In genomic region chr9:72458233-72458632, GRCm38 (mm10) we compare ENCODE assay signal across 9 mouse cellular contexts. TPM values are rescaled to one million over a fixed set of nuclear protein-coding genes. Genes with fewer than 3 reads are reported as not detected.
DNase-seq lines count a peak whose midpoint lies in the region; ATAC-seq and TF ChIP-seq lines count a peak whose summit lies in the region.
"Had no signal": no experiment of that assay in that cellular context is flagged by ENCODE, and none has a peak within 500 bp of the region (broad histone marks: within the 10 kb centered on the region; RNA-seq: fewer than 3 reads in every experiment).

No protein-coding gene starts in this region.

- H3K27ac ChIP-seq in MEL (ENCODE audit: control insufficient read depth, low read depth, low read length): no peak overlapping the region
- no peak overlapping the region for H3K27ac ChIP-seq in bone marrow macrophage, adult 2 months (ENCODE audit: insufficient read depth, low read depth, low read length)
- no peak overlapping the region for H3K27ac ChIP-seq in hindbrain, embryonic 11.5 days (ENCODE audit: low read depth, low read length)
- H3K27ac ChIP-seq: lung, embryonic 15.5 days had no signal

- no peaks in the 10 kb centered on the region for H3K9me3 ChIP-seq in MEL (replicated peaks; ENCODE audit: insufficient read depth, low read length)
- H3K9me3 ChIP-seq in hindbrain, embryonic 11.5 days (ENCODE audit: control insufficient read depth, low read length): no peaks in the 10 kb centered on the region
- H3K9me3 ChIP-seq: lung, embryonic 15.5 days had no signal

- no peak for ATAC-seq in hindbrain, embryonic 11.5 days (ENCODE audit: low FRiP score)

- peaks cover 11 to 20% of the 10 kb centered on the region in 2 experiments for H3K4me1 ChIP-seq in MEL (ENCODE audit: control insufficient read depth in 1 of 2, insufficient read depth in 2 of 2, low read length in 2 of 2)
- peaks cover 6% of the 10 kb centered on the region for H3K4me1 ChIP-seq in bone marrow macrophage, adult 2 months (ENCODE audit: control insufficient read depth, insufficient read depth, low read length)
- H3K4me1 ChIP-seq in hindbrain, embryonic 11.5 days (replicated peaks; ENCODE audit: control insufficient read depth, insufficient read depth, low read length): no peaks in the 10 kb centered on the region
- H3K4me1 ChIP-seq: lung, embryonic 15.5 days had no signal

- peak; percentile 89 for DNase-seq in MEL (ENCODE audit: low read depth, low spot score)
- peak; percentile 49 for DNase-seq in fibroblast of lung, adult 2 months (ENCODE audit: low read depth)
- peak; percentile 74 for DNase-seq in hindbrain, embryonic 11.5 days (ENCODE audit: low spot score)
- DNase-seq in layer of hippocampus, postnatal 10 days (ENCODE audit: low spot score in 2 of 2): peak; percentile 75 to 78
- peak; percentile 74 for DNase-seq in lung, postnatal 14 days
- peak; percentile 79 to 82 for DNase-seq in right cerebral cortex, adult 2 months (ENCODE audit: low spot score in 2 of 2)
- DNase-seq in yolk sac, embryonic 10.5 days (ENCODE audit: low spot score): peak; percentile 27

- peak in 1 of 2 experiments; percentile 18; a peak in 1 of 4 replicates for TF ChIP-seq EP300 in MEL (IDR thresholded peaks at IDR 0.05; ENCODE audit: low read depth in 1 of 2, low read length in 2 of 2)

- H3K36me3 ChIP-seq in MEL (ENCODE audit: control insufficient read depth in 1 of 2, insufficient read depth in 2 of 2, low read length in 2 of 2): peaks cover 32 to 36% of the 10 kb centered on the region in 2 experiments
- H3K36me3 ChIP-seq in hindbrain, embryonic 11.5 days (ENCODE audit: control insufficient read depth, insufficient read depth, low read length): no peaks in the 10 kb centered on the region

- 28% methylated on average over 5 of the region's 5 CpGs for WGBS in hindbrain, embryonic 11.5 days

- no peaks in the 10 kb centered on the region for H3K27me3 ChIP-seq in MEL (ENCODE audit: control insufficient read depth in 1 of 2, insufficient read depth in 2 of 2, low read length in 2 of 2)
- H3K27me3 ChIP-seq in hindbrain, embryonic 11.5 days (ENCODE audit: control insufficient read depth, insufficient read depth, low read length): no peaks in the 10 kb centered on the region
- H3K27me3 ChIP-seq: lung, embryonic 15.5 days had no signal

- peak; percentile 84 to 96 (median 90) for TF ChIP-seq CTCF in MEL (IDR thresholded peaks at IDR 0.05 in 2 of 3, conservative IDR thresholded peaks at IDR 0.05 in 1 of 3; ENCODE audit: control insufficient read depth in 1 of 3, insufficient read depth in 1 of 3, low read depth in 2 of 3, low read length in 3 of 3, poor library complexity in 1 of 3, severe bottlenecking in 1 of 3)
- TF ChIP-seq CTCF in bone marrow macrophage, adult 2 months (IDR thresholded peaks at IDR 0.05; ENCODE audit: low read depth, low read length): peak; percentile 66

- no peak for TF ChIP-seq POLR2A in MEL (IDR thresholded peaks at IDR 0.05; ENCODE audit: control insufficient read depth in 1 of 2, insufficient read depth in 1 of 2, low read depth in 1 of 2, low read length in 2 of 2, poor library complexity in 1 of 2)
- no peak for TF ChIP-seq POLR2A in bone marrow macrophage, adult 2 months (IDR thresholded peaks at IDR 0.05; ENCODE audit: borderline replicate concordance, low read depth, low read length)

- H3K79me2 ChIP-seq in MEL (ENCODE audit: control insufficient read depth, insufficient read depth, low read length, poor library complexity): peaks cover 3% of the 10 kb centered on the region

- TF ChIP-seq RAD21 in MEL (IDR thresholded peaks at IDR 0.05; ENCODE audit: low read depth, low read length): peak; percentile 94

- no peak overlapping the region for H3K9ac ChIP-seq in MEL (ENCODE audit: control insufficient read depth, low read depth, low read length, poor library complexity, severe bottlenecking)
- H3K9ac ChIP-seq in hindbrain, embryonic 11.5 days (ENCODE audit: low read depth, low read length): no peak overlapping the region
- H3K9ac ChIP-seq: lung, embryonic 15.5 days had no signal

- H3K4me3 ChIP-seq in MEL (ENCODE audit: control insufficient read depth in 1 of 2, insufficient read depth in 1 of 2, low read depth in 2 of 2, low read length in 2 of 2): no peak overlapping the region
- no peak overlapping the region for H3K4me3 ChIP-seq in bone marrow macrophage, adult 2 months (ENCODE audit: insufficient read depth, low read length)
- H3K4me3 ChIP-seq in hindbrain, embryonic 11.5 days (ENCODE audit: low read depth, low read length): no peak overlapping the region
- H3K4me3 ChIP-seq: lung, embryonic 15.5 days had no signal

- H3K4me2 ChIP-seq in hindbrain, embryonic 11.5 days (replicated peaks; ENCODE audit: low read depth, low read length): no peak overlapping the region
- H3K4me2 ChIP-seq: lung, embryonic 15.5 days had no signal

TF ChIP-seq in MEL, 35 proteins besides CTCF, POLR2A, EP300 and RAD21:
- TF ChIP-seq ZKSCAN1 (IDR thresholded peaks at IDR 0.05; ENCODE audit: low read depth, low read length): no peak
- TF ChIP-seq ZNF384 (IDR thresholded peaks at IDR 0.05; ENCODE audit: low read depth, low read length): no peak
- TF ChIP-seq HCFC1 (IDR thresholded peaks at IDR 0.05; ENCODE audit: low read depth, low read length): 0 out of 2 replicates have a peak, but pooled peaks have one; percentile 33
- peak; percentile 81 for TF ChIP-seq ZC3H11A (IDR thresholded peaks at IDR 0.05; ENCODE audit: low read depth, low read length)
- peak; percentile 88 for TF ChIP-seq SMC3 (IDR thresholded peaks at IDR 0.05; ENCODE audit: low read depth, low read length)
- TF ChIP-seq RCOR1 (IDR thresholded peaks at IDR 0.05; ENCODE audit: low read depth, low read length): no peak
- 0 out of 2 replicates have a peak, but pooled peaks have one; percentile 31 for TF ChIP-seq MYC (IDR thresholded peaks at IDR 0.05; ENCODE audit: low read depth, low read length)

RNA-seq across cellular contexts. Expression of gene Mns1, which starts 20.4 kb away (rescaled TPM):
- 54.0 and 57.3 TPM in 2 replicates for total RNA-seq in MEL (2012; rRNA removed)
- polyA plus RNA-seq in MEL (2012; ENCODE audit: insufficient read depth in 1 of 2, insufficient read length in 2 of 2, low read depth in 1 of 2, low replicate concordance in 2 of 2, missing spikeins in 1 of 2): 10 to 100 TPM in 1 of 2 experiments, not detected in 1; 54.8 TPM
- 3.8 and 7.3 TPM in 2 replicates for polyA plus RNA-seq in bone marrow macrophage, adult 2 months (2012; ENCODE audit: insufficient read depth, insufficient read length, missing spikeins)
- 45.6 and 49.5 TPM in 2 replicates for polyA plus RNA-seq in hindbrain, embryonic 11.5 days (2014; fragmentation: Nextera tagmentation; extraction: Ambion mirVana)
- 1 to 10 TPM; 2.9 TPM for total RNA-seq in layer of hippocampus, postnatal 10 days (2021)

RNA-seq across cellular contexts. Expression of gene Tex9, which starts 33.8 kb away (rescaled TPM):
- total RNA-seq in MEL (2012; rRNA removed): 7.0 and 7.9 TPM in 2 replicates
- polyA plus RNA-seq in MEL (2012; ENCODE audit: insufficient read depth in 1 of 2, insufficient read length in 2 of 2, low read depth in 1 of 2, low replicate concordance in 2 of 2, missing spikeins in 1 of 2): 10 to 100 TPM in 1 of 2 experiments, not detected in 1; 17.1 TPM
- polyA plus RNA-seq in bone marrow macrophage, adult 2 months (2012; ENCODE audit: insufficient read depth, insufficient read length, missing spikeins): 6.2 and 7.4 TPM in 2 replicates
- polyA plus RNA-seq in hindbrain, embryonic 11.5 days (2014; fragmentation: Nextera tagmentation; extraction: Ambion mirVana): 55.5 and 75.3 TPM in 2 replicates
- total RNA-seq in layer of hippocampus, postnatal 10 days (2021): 10 to 100 TPM; 11.2 to 13.1 TPM

Comparison
In these comparisons a context has a peak if more than half of its experiments do, and no peak if none do; other contexts are left out.
1. DNase-seq: peak in every context shown above with its lines; median percentile 89 in MEL; 80 in right cerebral cortex, adult 2 months; 76 in layer of hippocampus, postnatal 10 days; 74 in hindbrain, embryonic 11.5 days; 74 in lung, postnatal 14 days; 49 in fibroblast of lung, adult 2 months; 27 in yolk sac, embryonic 10.5 days.